Mouse (Mus musculus) thymus, adult 2 months (tissue): ENCODE measurements at regions not wholly inside any gene's neighbourhood (a gene's known extent, or its start where the extent isn't known, plus 50 kb on each side); places are given as distances from the start of the nearest gene placed in this dataset.

Experiments
- CTCF ChIP-seq: fragments of 200-500 bp; IDR thresholded peaks from 2 replicates; pipeline ENCODE4 v1.5.1; 2012; ENCODE audit warnings: mild to moderate bottlenecking, control low read depth, low read length, moderate library complexity, borderline replicate concordance; ENCODE audit not compliant: control insufficient read depth, poor library complexity, insufficient read depth; ENCODE audit errors: extremely low read depth
- POLR2A ChIP-seq: fragments of 200-500 bp; IDR thresholded peaks from 2 replicates; pipeline ENCODE4 v1.6.1; 2012; ENCODE audit warnings: mild to moderate bottlenecking, low read length, control low read depth, moderate library complexity; ENCODE audit not compliant: control insufficient read depth, poor library complexity, insufficient read depth; ENCODE audit errors: extremely low read depth

- TF ChIP-seq POLR2A (no peak), CTCF (no peak)
Observed at GRCm38 (mm10) chr13:107844085-107844484, 200.2 kb upstream of the Smim15 start.
